Mouse (Mus musculus) right cerebral cortex, adult 2 months (tissue): ENCODE data around the gene Olfr667.
"Not testable (repeated sequence)": the region's sequence is repeated elsewhere in the genome, so short reads cannot be mapped to it uniquely, and the experiment has no call there.

ENCODE experiments used
- DNase-seq, 2 experiments: peaks; one replicate each; pipeline ENCODE4 v3.0.0; 2021 to 2022; ENCODE audit warnings: low spot score in 2 of 2

Olfr667 gene

GRCm38 (mm10) chr7:104921382-104921781, at the start of gene Olfr667:
TSS of gene Olfr667 (minus strand) at chr7:104921482.
- DNase-seq: no peak

GRCm38 (mm10) chr7:104962520-104962919, 41.2 kb upstream of the Olfr667 start, which contains the start of gene Olfr670:
TSS of gene Olfr670 (minus strand) at chr7:104962620.
- DNase-seq: no peak

GRCm38 (mm10) chr7:104950234-104950633, 29.0 kb upstream of the Olfr667 start:
- DNase-seq: not testable (repeated sequence)

- DNase-seq: no peak
These were observed 12.7 kb upstream of the Olfr667 start, which contains the start of gene Olfr669 for GRCm38 (mm10) chr7:104933940-104934339. TSS of gene Olfr669 (plus strand) at chr7:104934240.

GRCm38 (mm10) chr7:104927957-104928356, 6.7 kb upstream of the Olfr667 start, which contains the start of gene Olfr668:
TSS of gene Olfr668 (minus strand) at chr7:104928057.
- no peak for DNase-seq

- DNase-seq: no peak
These were observed 25.4 kb downstream of the Olfr667 start, which contains the start of gene Olfr666 for GRCm38 (mm10) chr7:104895852-104896251. TSS of gene Olfr666 (minus strand) at chr7:104895952.

GRCm38 (mm10) chr7:104877731-104878130, 43.6 kb downstream of the Olfr667 start, which contains the start of gene Olfr665:
TSS of gene Olfr665 (plus strand) at chr7:104878031.
- no peak for DNase-seq
